Mouse (Mus musculus) C2C12 (cell line): Measurements from ENCODE around the gene F2rl2.

Experiments
- CEBPB ChIP-seq: IDR thresholded peaks from one replicate; pipeline ENCODE4 v1.6.1; 2011; ENCODE audit warnings: low read depth, mild to moderate bottlenecking, control low read depth, moderate library complexity
- CTCF ChIP-seq: IDR thresholded peaks from one replicate; pipeline ENCODE4 v1.5.1; 2011; ENCODE audit not compliant: control insufficient read depth, insufficient read depth, insufficient read length

DNA sequence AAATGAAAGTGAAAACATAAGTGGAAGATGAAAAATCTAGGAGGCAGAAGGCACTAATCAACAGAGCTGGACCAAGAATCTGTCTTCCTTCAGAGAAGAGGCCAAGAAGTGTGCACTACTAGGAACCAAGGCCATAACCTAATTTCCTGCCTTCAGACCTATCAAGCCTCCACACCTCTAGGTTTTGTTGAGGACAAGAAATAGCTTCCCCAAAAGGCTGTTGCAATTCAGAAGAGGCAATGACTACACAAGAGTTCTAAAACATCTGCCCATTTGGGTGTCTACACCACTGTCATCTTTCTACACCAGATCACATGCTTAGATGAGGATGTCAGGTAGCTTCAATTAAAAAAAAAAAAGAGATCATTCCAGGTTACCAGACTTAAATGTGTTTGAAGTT lies 15.4 kb downstream of the F2rl2 start:
- TF ChIP-seq CTCF, result no peak
- no peak for TF ChIP-seq CEBPB
